Mouse (Mus musculus): ENCODE measurements around the gene Pparg.

Gene Pparg

GRCm38 (mm10) chr6:115518352-115518751, 157.6 kb downstream of the Pparg start:
- DNase-seq: no peak

GRCm38 (mm10) chr6:115519275-115519699, 158.5 kb downstream of the Pparg start:
- peak; percentile 41 for DNase-seq

GRCm38 (mm10) chr6:115521923-115522322, 161.2 kb downstream of the Pparg start:
- no peak for DNase-seq

- no peak for DNase-seq
These were observed 162.0 kb downstream of the Pparg start for GRCm38 (mm10) chr6:115522691-115523146.

GRCm38 (mm10) chr6:115523201-115523600, 162.4 kb downstream of the Pparg start:
- DNase-seq: no peak

- no peak for DNase-seq
These were observed 163.8 kb downstream of the Pparg start for GRCm38 (mm10) chr6:115524449-115524990.

GRCm38 (mm10) chr6:115527418-115527817, 166.7 kb downstream of the Pparg start:
- DNase-seq: no peak

- no peak for DNase-seq
These were observed 167.6 kb downstream of the Pparg start for GRCm38 (mm10) chr6:115528372-115528771.

GRCm38 (mm10) chr6:115534617-115535016, 173.9 kb downstream of the Pparg start:
- DNase-seq: no peak

GRCm38 (mm10) chr6:115536169-115536568, 175.4 kb downstream of the Pparg start:
- no peak for DNase-seq

GRCm38 (mm10) chr6:115538645-115539429, 178.1 kb downstream of the Pparg start:
- peak; percentile 82 for DNase-seq
